Comparison of ENCODE assay signal across 8 mouse cellular contexts in genomic region chr13:111725165-111726077, GRCm38 (mm10). TPM values are rescaled to one million over a fixed set of nuclear protein-coding genes. Genes with fewer than 3 reads are reported as not detected.
A peak's percentile ranks its signal among the peaks of the same experiment; 100 is the strongest.
DNase-seq lines count a peak whose midpoint lies in the region; ATAC-seq and TF ChIP-seq lines count a peak whose summit lies in the region.

No protein-coding gene starts in this region.

- H3K4me2 ChIP-seq in heart, embryonic 12.5 days = peak overlapping the region; percentile 76
- H3K4me2 ChIP-seq in kidney, postnatal 0 days (ENCODE audit: low read length) = peak overlapping the region; percentile 91
- H3K4me2 ChIP-seq in liver, embryonic 11.5 days = peak overlapping the region; percentile 95
- peak overlapping the region; percentile 56 for H3K4me2 ChIP-seq in stomach, embryonic 14.5 days (replicated peaks; ENCODE audit: low read depth, low read length)

- DNase-seq in CD4-positive helper T cell, adult 2 months (ENCODE audit: low read depth, low spot score) = peak; percentile 97
- peak; percentile 93 for DNase-seq in brain, embryonic 18.5 days (ENCODE audit: low read depth, low spot score)
- DNase-seq in kidney, postnatal 0 days (ENCODE audit: low spot score) = peak; percentile 100
- DNase-seq in liver, embryonic 11.5 days (ENCODE audit: low spot score) = peak; percentile 98
- peak; percentile 97 for DNase-seq in naive thymus-derived CD4-positive, alpha-beta T cell, adult 2 months (ENCODE audit: low read depth)

- peak overlapping the region; percentile 67 for H3K4me3 ChIP-seq in heart, embryonic 12.5 days
- peak overlapping the region; percentile 64 for H3K4me3 ChIP-seq in kidney, postnatal 0 days (replicated peaks; ENCODE audit: low read depth, low read length)
- peak overlapping the region; percentile 57 for H3K4me3 ChIP-seq in liver, embryonic 11.5 days (ENCODE audit: low read depth, low read length)
- H3K4me3 ChIP-seq in stomach, embryonic 14.5 days (ENCODE audit: low read depth, low read length) = peak overlapping the region; percentile 43

- WGBS in heart, embryonic 12.5 days = under 1% methylated on average over 65 of the region's 65 CpGs
- WGBS in kidney, postnatal 0 days = under 1% methylated on average over 63 of the region's 65 CpGs
- under 1% methylated on average over 65 of the region's 65 CpGs for WGBS in liver, embryonic 11.5 days
- under 1% methylated on average over 65 of the region's 65 CpGs for WGBS in stomach, embryonic 14.5 days

- ATAC-seq in erythroid progenitor cell, adult 5-6 weeks (replicated peaks; ENCODE audit: low FRiP score, poor library complexity, severe bottlenecking) = peak; percentile 89
- ATAC-seq in heart, embryonic 12.5 days (ENCODE audit: insufficient number of reproducible peaks, low FRiP score) = peak; percentile 99
- peak; percentile 99 for ATAC-seq in kidney, postnatal 0 days (replicated peaks; ENCODE audit: low FRiP score, low read depth)
- ATAC-seq in liver, embryonic 11.5 days (replicated peaks; ENCODE audit: low FRiP score) = peak; percentile 99
- ATAC-seq in stomach, embryonic 14.5 days (ENCODE audit: insufficient number of reproducible peaks, insufficient read depth, low FRiP score, low read depth) = peak; percentile 99

- no peaks in the 10 kb centered on the region for H3K4me1 ChIP-seq in heart, embryonic 12.5 days (replicated peaks)
- H3K4me1 ChIP-seq in kidney, postnatal 0 days (replicated peaks; ENCODE audit: insufficient read depth, low read length) = no peaks in the 10 kb centered on the region
- no peaks in the 10 kb centered on the region for H3K4me1 ChIP-seq in liver, embryonic 11.5 days (replicated peaks; ENCODE audit: control insufficient read depth, insufficient read depth, low read length)
- H3K4me1 ChIP-seq in stomach, embryonic 14.5 days (ENCODE audit: control insufficient read depth, insufficient read depth, low read length) = no peaks in the 10 kb centered on the region

- peaks cover 9% of the 10 kb centered on the region for H3K9me3 ChIP-seq in heart, embryonic 12.5 days (replicated peaks)
- no peaks in the 10 kb centered on the region for H3K9me3 ChIP-seq in kidney, postnatal 0 days (replicated peaks; ENCODE audit: low read length)
- H3K9me3 ChIP-seq in liver, embryonic 11.5 days (ENCODE audit: control insufficient read depth, low read length) = peaks cover 9% of the 10 kb centered on the region
- H3K9me3 ChIP-seq in stomach, embryonic 14.5 days (ENCODE audit: control insufficient read depth, low read depth, low read length) = peaks cover 4% of the 10 kb centered on the region; the same call in 1 of the 2 replicates

- peaks cover 4% of the 10 kb centered on the region for H3K36me3 ChIP-seq in heart, embryonic 12.5 days
- H3K36me3 ChIP-seq in kidney, postnatal 0 days (ENCODE audit: insufficient read depth, low read length) = no peaks in the 10 kb centered on the region
- no peaks in the 10 kb centered on the region for H3K36me3 ChIP-seq in liver, embryonic 11.5 days (ENCODE audit: control insufficient read depth, insufficient read depth, low read length)
- no peaks in the 10 kb centered on the region for H3K36me3 ChIP-seq in stomach, embryonic 14.5 days (ENCODE audit: control insufficient read depth, insufficient read depth, low read length)

- H3K9ac ChIP-seq in heart, embryonic 12.5 days = peak overlapping the region; percentile 76
- peak overlapping the region; percentile 65 for H3K9ac ChIP-seq in kidney, postnatal 0 days (ENCODE audit: low read depth, low read length)
- peak overlapping the region; percentile 72 for H3K9ac ChIP-seq in liver, embryonic 11.5 days (ENCODE audit: low read depth, low read length)
- peak overlapping the region; percentile 10; the same call in 1 of the 2 replicates for H3K9ac ChIP-seq in stomach, embryonic 14.5 days (replicated peaks; ENCODE audit: low read depth, low read length)

- peak overlapping the region; percentile 84 for H3K27ac ChIP-seq in heart, embryonic 12.5 days (ENCODE audit: poor library complexity, severe bottlenecking)
- H3K27ac ChIP-seq in kidney, postnatal 0 days = peak overlapping the region; percentile 85
- H3K27ac ChIP-seq in liver, embryonic 11.5 days (ENCODE audit: low read depth, low read length) = peak overlapping the region; percentile 63
- H3K27ac ChIP-seq in stomach, embryonic 14.5 days (ENCODE audit: low read length) = peak overlapping the region; percentile 82

- no peak for TF ChIP-seq CTCF in kidney, postnatal 0 days (IDR thresholded peaks at IDR 0.05; ENCODE audit: low read depth)

- H3K27me3 ChIP-seq in heart, embryonic 12.5 days (replicated peaks) = no peaks in the 10 kb centered on the region
- no peaks in the 10 kb centered on the region for H3K27me3 ChIP-seq in kidney, postnatal 0 days (ENCODE audit: insufficient read depth, low read length)
- H3K27me3 ChIP-seq in liver, embryonic 11.5 days (replicated peaks; ENCODE audit: control insufficient read depth, insufficient read depth, low read length) = no peaks in the 10 kb centered on the region
- H3K27me3 ChIP-seq in stomach, embryonic 14.5 days (ENCODE audit: control insufficient read depth, insufficient read depth, low read length) = no peaks in the 10 kb centered on the region

RNA-seq across cellular contexts. Expression of gene Mier3, which starts 44.6 kb away (rescaled TPM):
- total RNA-seq in erythroid progenitor cell, adult 5-6 weeks (2015; ENCODE audit: low replicate concordance) = 106 and 114 TPM in 2 replicates
- total RNA-seq in erythroid progenitor cell, adult 5-6 weeks (2017; ENCODE audit: low replicate concordance) = 166 and 174 TPM in 2 replicates
- polyA plus RNA-seq in heart, embryonic 12.5 days (2016; fragmentation: Nextera tagmentation; extraction: Ambion mirVana) = 17.3 and 17.6 TPM in 2 replicates
- polyA plus RNA-seq in kidney, postnatal 0 days (2015; fragmentation: Nextera tagmentation; extraction: Ambion mirVana) = 14.8 TPM in 2 replicates
- 20.6 and 20.9 TPM in 2 replicates for polyA plus RNA-seq in liver, embryonic 11.5 days (2014; fragmentation: Nextera tagmentation; extraction: Ambion mirVana)
- polyA plus RNA-seq in stomach, embryonic 14.5 days (2014; fragmentation: Nextera tagmentation; extraction: Ambion mirVana) = 29.5 and 29.9 TPM in 2 replicates

Comparison
In these comparisons a context has a peak if more than half of its experiments do, and no peak if none do; other contexts are left out.
1. Peak in every context shown above with its lines: DNase-seq, ATAC-seq, H3K4me3 ChIP-seq and H3K27ac ChIP-seq.
2. H3K9ac ChIP-seq: peak in every context shown above with its lines; median percentile 76 in heart, embryonic 12.5 days; 72 in liver, embryonic 11.5 days; 65 in kidney, postnatal 0 days; 10 in stomach, embryonic 14.5 days.